Mouse (Mus musculus) embryonic facial prominence, embryonic 15.5 days (tissue): ENCODE measurements around the gene Slc17a2. TPM values are rescaled to one million over a fixed set of nuclear protein-coding genes. Genes with fewer than 3 reads are reported as not detected.

ENCODE experiments used
- ATAC-seq: fragments of 200-750 bp; cut with Nextera tagmentation; 2 replicates; pipeline ENCODE4 v1.8.0; 2017; ENCODE audit warnings: low read depth, moderate TSS enrichment; ENCODE audit not compliant: insufficient number of reproducible peaks, low FRiP score, low TSS enrichment
- H3K27ac ChIP-seq: fragments of 300-500 bp; sonication (generic); replicated peaks from 2 replicates; pipeline ENCODE4 v1.5.1; 2015; ENCODE audit warnings: mild to moderate bottlenecking, inconsistent platforms
- H3K27me3 ChIP-seq: fragments of 300-500 bp; sonication (generic); 2 replicates; pipeline ENCODE4 v1.6.1; 2015; ENCODE audit warnings: inconsistent platforms
- H3K36me3 ChIP-seq: fragments of 300-500 bp; sonication (generic); 2 replicates; pipeline ENCODE4 v1.6.1; 2015; ENCODE audit warnings: mild to moderate bottlenecking, inconsistent platforms
- H3K4me1 ChIP-seq: fragments of 300-500 bp; sonication (generic); 2 replicates; pipeline ENCODE4 v1.6.1; 2015; ENCODE audit warnings: inconsistent platforms
- H3K4me2 ChIP-seq: fragments of 300-500 bp; sonication (generic); replicated peaks from 2 replicates; pipeline ENCODE4 v1.6.1; 2015; ENCODE audit warnings: mild to moderate bottlenecking, inconsistent platforms
- H3K4me3 ChIP-seq: fragments of 300-500 bp; sonication (generic); replicated peaks from 2 replicates; pipeline ENCODE4 v1.5.1; 2015; ENCODE audit warnings: mild to moderate bottlenecking, inconsistent platforms
- H3K9ac ChIP-seq: fragments of 300-500 bp; sonication (generic); 2 replicates; pipeline ENCODE4 v1.6.1; 2015; ENCODE audit warnings: inconsistent platforms
- H3K9me3 ChIP-seq: fragments of 300-500 bp; sonication (generic); replicated peaks from 2 replicates; pipeline ENCODE4 v1.6.1; 2016; ENCODE audit warnings: inconsistent platforms
- WGBS: fragments of 180-500 bp; shearing (Covaris S2); methylation state at CpG from one replicate; pipeline ENCODE4 v1.1.7; 2015; 5-methylcytosine and 5-hydroxymethylcytosine counted together
- polyA plus RNA-seq: library from polyadenylated mRNA; unstranded; fragments of >200 nt; fragmentation: Nextera tagmentation; extraction: Ambion mirVana; gene quantifications from 2 replicates; pipeline ENCODE4 v1.2.1, GENCODE M21; 2015

Slc17a2 gene
- polyA plus RNA-seq, 1 experiment from 2014 or later, result not detected

GRCm38 (mm10) chr13:23804532-23804931 lies 2.3 kb upstream of the Slc17a2 start:
- no peak overlapping the region for H3K9ac ChIP-seq
- H3K9me3 ChIP-seq, result no peaks in the 10 kb centered on the region
- 80% methylated on average over 2 of the region's 2 CpGs for WGBS
- H3K27me3 ChIP-seq, result no peaks in the 10 kb centered on the region; the same call in 1 of the 2 replicates
- H3K4me1 ChIP-seq, result no peaks in the 10 kb centered on the region
- H3K36me3 ChIP-seq, result no peaks in the 10 kb centered on the region
- no peak for ATAC-seq
- H3K4me3 ChIP-seq, result no peak overlapping the region
- no peak overlapping the region for H3K4me2 ChIP-seq
- H3K27ac ChIP-seq, result no peak overlapping the region

- Histone ChIP-seq H3K9me3 (no peaks in the 10 kb centered on the region), H3K4me2 (no peak overlapping the region), H3K36me3 (no peaks in the 10 kb centered on the region), H3K27me3 (no peaks in the 10 kb centered on the region), H3K9ac (no peak overlapping the region), H3K27ac (no peak overlapping the region), H3K4me1 (no peaks in the 10 kb centered on the region), H3K4me3 (no peak overlapping the region)
- ATAC-seq, result no peak
- WGBS, result 77% methylated on average over 2 of the region's 2 CpGs
These were observed 9.4 kb downstream of the Slc17a2 start for GRCm38 (mm10) chr13:23816148-23816547.

GRCm38 (mm10) chr13:23820179-23820940 lies 13.6 kb downstream of the Slc17a2 start:
- 71% methylated on average over 4 of the region's 4 CpGs for WGBS
- Histone ChIP-seq H3K36me3 (no peaks in the 10 kb centered on the region), H3K4me3 (no peak overlapping the region)

GRCm38 (mm10) chr13:23822213-23822612 lies 15.4 kb downstream of the Slc17a2 start:
- 81% methylated on average over 3 of the region's 3 CpGs for WGBS
- H3K27ac ChIP-seq, result no peak overlapping the region
- H3K4me3 ChIP-seq, result no peak overlapping the region
- H3K27me3 ChIP-seq, result no peaks in the 10 kb centered on the region
- H3K4me1 ChIP-seq, result no peaks in the 10 kb centered on the region
- no peak overlapping the region for H3K4me2 ChIP-seq
- no peak for ATAC-seq
- no peaks in the 10 kb centered on the region for H3K9me3 ChIP-seq
- H3K36me3 ChIP-seq, result no peaks in the 10 kb centered on the region
- no peak overlapping the region for H3K9ac ChIP-seq

More at GRCm38 (mm10) chr13:23820179-23820940, 13.6 kb downstream of the Slc17a2 start:
- H3K9ac ChIP-seq, result no peak overlapping the region
- H3K27ac ChIP-seq, result no peak overlapping the region
- H3K4me1 ChIP-seq, result no peaks in the 10 kb centered on the region
- ATAC-seq, result no peak
- no peaks in the 10 kb centered on the region for H3K9me3 ChIP-seq
- no peaks in the 10 kb centered on the region for H3K27me3 ChIP-seq
- no peak overlapping the region for H3K4me2 ChIP-seq

GRCm38 (mm10) chr13:23826606-23827005 lies 19.8 kb downstream of the Slc17a2 start:
- H3K27ac ChIP-seq, result no peak overlapping the region
- H3K27me3 ChIP-seq, result no peaks in the 10 kb centered on the region
- no peak overlapping the region for H3K4me3 ChIP-seq
- no peak overlapping the region for H3K9ac ChIP-seq
- no peak overlapping the region for H3K4me2 ChIP-seq
- H3K4me1 ChIP-seq, result no peaks in the 10 kb centered on the region
- ATAC-seq, result no peak
- no peaks in the 10 kb centered on the region for H3K36me3 ChIP-seq
- no peaks in the 10 kb centered on the region for H3K9me3 ChIP-seq
- WGBS, result 59% methylated on average over 3 of the region's 3 CpGs

GRCm38 (mm10) chr13:23833053-23833452 lies 26.3 kb downstream of the Slc17a2 start:
- Histone ChIP-seq H3K4me3 (no peak overlapping the region), H3K36me3 (no peaks in the 10 kb centered on the region), H3K27me3 (no peaks in the 10 kb centered on the region), H3K9ac (no peak overlapping the region), H3K9me3 (no peaks in the 10 kb centered on the region), H3K27ac (no peak overlapping the region), H3K4me2 (no peak overlapping the region), H3K4me1 (no peaks in the 10 kb centered on the region)
- WGBS, result 12% methylated on average over 6 of the region's 6 CpGs
- no peak for ATAC-seq

GRCm38 (mm10) chr13:23834836-23835235 lies 28.0 kb downstream of the Slc17a2 start:
- Histone ChIP-seq H3K27me3 (no peaks in the 10 kb centered on the region), H3K27ac (no peak overlapping the region), H3K4me3 (no peak overlapping the region), H3K36me3 (no peaks in the 10 kb centered on the region), H3K4me1 (no peaks in the 10 kb centered on the region), H3K4me2 (no peak overlapping the region), H3K9me3 (no peaks in the 10 kb centered on the region), H3K9ac (no peak overlapping the region)
- no peak for ATAC-seq
- WGBS, result 73% methylated on average over 5 of the region's 5 CpGs

- Histone ChIP-seq H3K4me3 (no peak overlapping the region), H3K9me3 (no peaks in the 10 kb centered on the region), H3K4me2 (no peak overlapping the region), H3K27ac (no peak overlapping the region), H3K4me1 (no peaks in the 10 kb centered on the region), H3K9ac (no peak overlapping the region), H3K36me3 (no peaks in the 10 kb centered on the region), H3K27me3 (no peaks in the 10 kb centered on the region)
- WGBS, result 91% methylated on average over 5 of the region's 5 CpGs
- ATAC-seq, result no peak
These were observed 29.8 kb downstream of the Slc17a2 start for GRCm38 (mm10) chr13:23836630-23837029.

GRCm38 (mm10) chr13:23839308-23839707 lies 32.5 kb downstream of the Slc17a2 start, which contains the start of gene Slc17a3:
Slc17a3 (plus strand) TSS chr13:23839434.
- WGBS, result 76% methylated on average over 2 of the region's 2 CpGs
- ATAC-seq, result no peak

GRCm38 (mm10) chr13:23845851-23846250 lies 39.1 kb downstream of the Slc17a2 start:
- Histone ChIP-seq H3K4me3 (no peak overlapping the region), H3K4me2 (no peak overlapping the region), H3K4me1 (no peaks in the 10 kb centered on the region), H3K9me3 (no peaks in the 10 kb centered on the region), H3K27me3 (no peaks in the 10 kb centered on the region), H3K36me3 (no peaks in the 10 kb centered on the region), H3K27ac (no peak overlapping the region), H3K9ac (no peak overlapping the region)
- no peak for ATAC-seq
- WGBS, result 37% methylated on average over 4 of the region's 4 CpGs

More at GRCm38 (mm10) chr13:23839308-23839707, 32.5 kb downstream of the Slc17a2 start, which contains the start of gene Slc17a3:
- H3K27me3 ChIP-seq, result no peaks in the 10 kb centered on the region
- no peak within 1 kb of the TSS for H3K4me3 ChIP-seq
- no peaks in the 10 kb centered on the region for H3K36me3 ChIP-seq
- H3K4me1 ChIP-seq, result no peaks in the 10 kb centered on the region
- no peak within 1 kb of the TSS for H3K27ac ChIP-seq
- no peaks in the 10 kb centered on the region for H3K9me3 ChIP-seq
- no peak within 1 kb of the TSS for H3K4me2 ChIP-seq
- no peak within 1 kb of the TSS for H3K9ac ChIP-seq

- H3K4me3 ChIP-seq, result no peak overlapping the region
- no peaks in the 10 kb centered on the region for H3K27me3 ChIP-seq
- H3K4me1 ChIP-seq, result no peaks in the 10 kb centered on the region
- H3K9me3 ChIP-seq, result no peaks in the 10 kb centered on the region
- H3K36me3 ChIP-seq, result no peaks in the 10 kb centered on the region
- no peak overlapping the region for H3K9ac ChIP-seq
- no peak for ATAC-seq
- WGBS, result 75% methylated on average over 2 of the region's 2 CpGs
- H3K27ac ChIP-seq, result no peak overlapping the region
- H3K4me2 ChIP-seq, result no peak overlapping the region
These were observed 42.5 kb downstream of the Slc17a2 start for GRCm38 (mm10) chr13:23849299-23849698.

- no peaks in the 10 kb centered on the region for H3K27me3 ChIP-seq
- no peak overlapping the region for H3K9ac ChIP-seq
- no peak overlapping the region for H3K4me2 ChIP-seq
- H3K4me3 ChIP-seq, result no peak overlapping the region
- H3K36me3 ChIP-seq, result no peaks in the 10 kb centered on the region
- ATAC-seq, result no peak
- no peaks in the 10 kb centered on the region for H3K9me3 ChIP-seq
- no peak overlapping the region for H3K27ac ChIP-seq
- no peaks in the 10 kb centered on the region for H3K4me1 ChIP-seq
- WGBS, result 48% methylated on average over 3 of the region's 3 CpGs
These were observed 49.6 kb downstream of the Slc17a2 start for GRCm38 (mm10) chr13:23856401-23856800.
